Mouse (Mus musculus) frontal cortex, postnatal 10 days (tissue): ENCODE results near the gene Gpr3.

Source experiments
- DNase-seq, 2 experiments: peaks; one replicate each; pipeline ENCODE4 v3.0.0; 2022; ENCODE audit warnings: low spot score in 2 of 2, mixed read lengths in 1 of 2

Gene Gpr3

DNA sequence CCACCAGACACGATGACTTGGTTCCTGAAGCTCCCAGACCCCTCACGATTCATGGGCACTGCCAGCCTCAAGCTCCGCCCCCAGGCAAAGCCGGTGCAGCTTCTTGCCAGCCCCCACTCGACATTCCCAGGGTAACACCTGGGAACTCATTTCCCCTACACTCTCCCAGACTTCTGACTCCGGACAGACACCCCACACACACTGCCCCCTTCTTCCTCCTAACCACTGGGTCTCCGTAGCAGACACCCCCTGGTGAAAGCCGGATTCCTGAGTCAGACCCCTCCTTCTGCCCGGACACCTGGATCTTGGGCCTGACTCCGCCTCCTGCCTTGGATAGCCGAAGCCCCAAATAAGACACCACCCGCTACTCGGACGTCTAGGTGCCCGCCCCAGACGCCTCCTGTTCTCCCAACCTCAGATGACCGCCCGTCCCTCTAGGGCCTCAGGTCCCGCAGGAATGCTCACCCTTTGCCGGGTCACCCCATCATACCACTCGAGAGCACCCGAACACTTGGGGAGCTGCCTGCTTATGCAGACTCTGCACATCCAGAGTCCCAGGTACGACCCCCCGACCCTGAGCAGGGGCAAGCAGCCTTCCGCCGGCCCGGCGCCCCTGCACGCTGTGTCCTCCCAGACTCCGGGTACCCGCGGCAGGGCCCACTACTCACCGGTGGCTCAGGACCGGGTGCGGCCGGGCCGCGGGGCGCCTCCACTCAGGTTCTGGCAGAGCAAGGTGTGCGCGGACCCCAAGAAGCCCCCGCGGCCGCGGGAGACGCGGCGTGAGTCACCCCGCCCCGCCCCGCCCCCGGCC is at the start of gene Gpr3, which contains the start of gene Cd164l2:
Gpr3 (minus strand) TSS at position 786 of the 811 bp plus-strand sequence.
Cd164l2 (plus strand) TSS at position 381 of the 811 bp plus-strand sequence.
- DNase-seq: no peak

DNA sequence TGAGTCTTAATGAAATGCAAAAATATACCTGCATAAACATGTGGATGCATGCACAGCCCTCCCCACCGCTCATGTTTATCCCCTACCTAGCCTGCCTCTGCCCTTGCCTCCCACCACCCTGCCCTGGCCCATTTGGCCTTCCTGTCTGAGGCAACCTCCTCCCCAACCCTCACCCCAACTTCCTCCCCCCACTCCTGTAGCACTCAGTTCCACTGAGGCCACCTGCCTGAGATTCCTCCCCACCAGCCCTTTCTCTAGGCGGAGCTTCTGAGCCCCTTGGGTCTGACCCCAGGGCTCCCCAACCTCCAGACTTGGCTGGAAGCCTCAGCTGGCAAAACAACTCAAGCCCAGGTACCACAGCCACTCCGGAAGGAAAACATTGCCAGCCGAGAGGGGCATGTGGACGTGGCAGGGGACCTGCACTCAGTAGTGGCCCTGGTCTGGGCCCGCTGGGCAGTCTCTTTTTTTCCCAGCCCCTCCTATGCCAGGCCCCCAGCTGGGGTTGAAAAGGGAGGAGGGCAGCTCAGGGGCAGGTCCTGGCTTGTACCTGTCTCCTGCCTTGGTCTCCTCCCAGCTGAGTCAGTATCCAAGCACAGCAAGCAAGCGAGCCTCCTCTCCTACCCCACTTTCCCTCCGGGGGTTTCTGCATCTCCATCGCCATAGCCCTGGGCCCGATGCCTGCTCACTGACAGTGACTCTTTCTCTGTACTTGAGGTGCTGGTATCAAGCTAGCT is 49.5 kb upstream of the Gpr3 start:
- DNase-seq: no peak

DNA sequence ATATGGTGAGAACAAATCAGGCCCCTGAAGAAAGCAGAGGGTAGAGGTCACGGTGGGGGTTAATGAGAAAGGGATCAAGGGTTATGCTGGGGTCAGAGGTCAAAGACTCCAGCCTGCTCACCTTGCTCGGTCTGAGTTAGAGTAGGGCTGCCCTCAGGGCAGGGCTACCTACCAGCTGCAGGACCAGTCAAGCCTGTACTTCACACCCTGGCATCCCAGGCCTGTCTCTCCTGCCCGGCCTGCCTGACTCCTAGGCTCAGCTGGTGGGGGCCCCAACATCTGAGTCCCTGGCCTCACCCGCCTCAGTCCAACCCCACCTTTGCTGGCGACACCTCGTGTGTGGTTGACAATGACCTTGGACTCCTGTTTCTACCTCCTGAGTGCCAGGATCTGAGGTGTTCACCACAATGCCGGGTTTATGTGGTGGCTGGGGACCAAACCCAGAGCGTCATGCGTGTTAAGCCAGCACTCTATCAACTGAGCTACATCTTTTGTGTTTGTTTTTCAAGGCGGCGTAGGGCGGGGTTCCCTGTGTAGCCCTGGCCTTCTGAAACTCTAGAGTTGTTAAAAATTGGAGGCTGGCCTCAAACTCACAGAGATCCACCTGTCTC is 45.6 kb upstream of the Gpr3 start:
- DNase-seq: no peak

DNA sequence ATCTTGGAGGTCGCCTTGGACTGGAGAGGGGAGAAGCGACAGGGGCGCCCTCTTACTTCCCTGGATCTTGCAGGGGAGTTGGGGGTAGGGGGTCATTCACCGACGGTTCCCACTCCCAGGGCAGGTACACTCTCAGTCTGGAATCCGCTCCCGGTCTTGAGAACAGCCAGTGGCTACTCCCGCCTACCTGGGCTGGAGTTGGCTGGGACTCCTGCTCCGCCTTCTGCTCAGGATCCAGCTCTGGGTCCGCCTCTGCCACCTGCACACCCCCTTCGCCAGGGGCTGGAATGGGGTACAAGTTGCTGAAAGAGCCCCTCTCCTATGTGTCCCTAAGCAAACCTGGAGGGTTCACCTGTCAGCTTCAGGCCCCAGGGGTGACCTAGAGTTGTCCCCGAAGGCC is 44.9 kb upstream of the Gpr3 start:
- no peak for DNase-seq

DNA sequence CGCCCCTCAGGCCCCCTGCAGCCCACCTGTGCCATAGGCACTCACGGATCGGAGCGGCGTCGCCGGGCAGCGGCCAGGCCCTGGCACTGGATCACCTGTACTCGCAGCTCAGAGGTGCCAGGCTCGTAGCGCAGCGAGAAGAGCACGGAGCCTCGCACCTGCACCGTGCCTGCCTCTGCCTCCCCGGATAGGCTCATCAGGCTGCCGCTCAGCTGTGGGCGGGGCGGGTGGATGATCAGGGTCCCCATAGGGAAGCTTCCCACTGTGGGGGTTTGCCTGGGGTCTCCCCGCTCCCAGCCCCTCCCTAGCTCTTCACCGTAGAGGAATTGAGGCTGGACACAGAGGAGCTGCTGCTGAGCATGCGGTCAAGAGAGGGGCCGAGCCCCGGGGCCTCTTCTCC is 44.5 kb upstream of the Gpr3 start:
- no peak for DNase-seq

DNA sequence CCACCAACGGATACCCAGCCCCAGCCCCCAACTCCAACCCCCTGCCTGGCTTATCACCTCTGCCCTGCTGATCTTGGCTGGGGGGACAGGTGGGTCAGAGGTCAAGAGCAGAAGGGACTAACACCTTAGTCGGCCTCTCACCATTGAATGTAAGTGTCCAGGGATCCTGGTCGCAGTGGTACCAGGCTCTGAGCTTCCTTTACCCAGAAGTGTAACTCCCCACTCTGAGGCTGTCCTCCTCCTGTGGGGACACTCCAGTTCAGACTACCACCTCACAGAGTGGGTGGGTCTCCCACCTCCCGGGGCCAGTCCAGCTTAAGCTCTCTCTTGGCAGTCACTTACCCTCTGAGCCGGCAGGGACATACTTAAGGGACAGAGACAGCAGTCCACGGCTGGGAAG is 43.1 kb upstream of the Gpr3 start:
- DNase-seq: no peak

DNA sequence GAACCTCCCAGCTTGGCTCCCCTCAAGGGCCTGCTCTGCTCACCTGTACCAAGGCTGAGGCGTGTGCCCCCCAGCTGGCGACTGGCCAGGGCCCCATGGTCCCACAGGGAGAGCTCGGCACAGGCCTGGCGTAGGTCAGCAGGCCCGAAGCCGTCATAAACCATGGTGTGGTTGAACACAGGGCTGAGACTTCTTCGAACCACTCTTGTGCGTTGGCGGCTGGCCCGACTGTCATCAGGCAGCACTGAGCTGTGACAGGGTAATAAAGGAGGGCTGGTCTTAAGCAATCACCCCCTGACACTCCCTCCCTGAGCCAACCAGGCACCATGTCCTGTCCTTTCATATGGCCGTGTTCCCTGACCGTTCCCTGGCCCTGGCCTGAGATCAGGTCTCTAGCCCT is 41.1 kb upstream of the Gpr3 start:
- DNase-seq: no peak

DNA sequence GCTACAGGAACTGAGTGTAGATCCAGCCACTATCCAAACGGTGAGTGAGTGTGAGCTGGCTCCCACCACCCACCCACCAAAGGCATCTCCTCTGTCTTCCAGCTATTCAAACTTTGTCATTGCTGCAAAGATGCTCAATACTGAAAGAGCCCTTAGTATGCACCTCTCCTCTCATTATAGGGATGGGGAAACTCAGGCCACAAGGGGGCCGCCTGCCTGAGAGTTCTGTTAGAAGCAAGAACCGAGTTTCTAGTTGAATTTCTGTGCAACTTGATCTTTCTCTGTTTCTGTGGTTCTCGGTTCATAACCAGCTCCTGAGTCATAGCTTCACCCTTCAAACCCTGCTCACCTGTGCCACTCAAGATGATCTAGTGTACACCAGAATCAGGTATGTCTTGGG is 39.8 kb upstream of the Gpr3 start:
- no peak for DNase-seq

DNA sequence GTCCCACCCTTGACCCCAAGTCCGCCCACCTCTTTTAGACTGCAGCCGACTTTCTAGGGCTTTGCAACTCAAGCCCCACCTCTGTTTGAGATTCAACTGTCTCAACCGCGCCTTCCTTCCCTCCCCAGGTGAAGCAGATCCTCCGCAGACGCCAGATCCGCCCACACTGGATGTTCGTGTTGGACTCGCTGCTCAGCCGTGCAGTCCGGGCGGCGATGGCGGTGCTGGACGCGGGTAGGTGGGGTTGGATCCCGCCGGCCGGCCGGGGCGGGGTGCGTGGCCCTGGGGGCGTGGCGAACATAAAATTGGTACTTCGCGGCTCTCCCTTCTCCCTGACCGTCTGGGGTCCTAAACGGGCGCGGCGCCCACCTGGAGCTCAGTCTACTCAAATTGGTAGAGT is 38.9 kb upstream of the Gpr3 start:
- no peak for DNase-seq

DNA sequence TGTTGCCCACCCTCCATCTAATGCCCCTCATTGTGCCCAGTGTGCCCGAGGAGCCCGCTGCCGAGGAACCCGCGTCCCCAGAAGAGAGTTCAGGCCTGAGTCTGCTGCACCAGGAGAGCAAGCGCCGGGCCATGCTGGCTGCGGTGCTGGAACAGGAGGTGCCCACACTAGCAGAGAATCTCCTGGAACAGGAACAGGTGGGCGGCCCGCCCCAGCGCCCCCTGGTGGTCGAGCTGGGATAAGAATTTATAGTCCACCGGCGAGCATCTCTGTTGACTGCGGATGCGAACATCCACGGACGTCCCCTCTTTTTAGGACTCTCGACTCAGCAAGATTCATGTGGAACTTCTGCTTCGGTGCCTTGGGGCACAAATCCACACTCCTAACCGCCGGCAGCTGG is 38.3 kb upstream of the Gpr3 start:
- peak; percentile 61 to 67 for DNase-seq

DNA sequence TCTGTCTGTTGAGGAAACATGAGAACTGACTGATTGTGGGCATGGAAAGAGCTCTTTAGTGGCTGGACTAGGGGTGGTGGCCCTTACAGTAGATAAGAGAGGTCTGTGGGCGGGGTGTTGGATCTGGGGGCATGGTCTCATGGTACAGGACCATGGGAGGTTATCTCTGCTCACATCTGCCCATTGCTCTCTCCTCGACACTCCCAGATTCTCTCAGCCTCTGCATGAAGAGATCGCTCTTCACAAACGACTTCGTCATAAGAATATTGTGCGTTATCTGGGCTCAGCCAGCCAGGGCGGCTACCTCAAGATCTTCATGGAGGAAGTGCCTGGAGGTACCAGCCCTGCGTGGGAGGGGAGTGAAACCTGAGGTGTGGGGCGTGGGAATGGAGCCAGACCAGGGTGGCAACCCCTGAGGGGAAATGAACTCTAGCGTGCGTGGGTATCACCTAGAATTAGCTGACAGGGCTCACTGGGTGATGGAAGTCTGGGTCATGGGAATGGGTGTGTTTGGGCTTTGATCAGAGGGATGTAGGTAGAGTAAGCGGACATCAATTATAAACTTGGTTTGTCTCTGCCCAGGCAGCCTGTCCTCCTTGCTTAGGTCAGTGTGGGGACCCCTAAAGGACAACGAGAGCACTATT is 35.6 kb upstream of the Gpr3 start:
- no peak for DNase-seq

DNA sequence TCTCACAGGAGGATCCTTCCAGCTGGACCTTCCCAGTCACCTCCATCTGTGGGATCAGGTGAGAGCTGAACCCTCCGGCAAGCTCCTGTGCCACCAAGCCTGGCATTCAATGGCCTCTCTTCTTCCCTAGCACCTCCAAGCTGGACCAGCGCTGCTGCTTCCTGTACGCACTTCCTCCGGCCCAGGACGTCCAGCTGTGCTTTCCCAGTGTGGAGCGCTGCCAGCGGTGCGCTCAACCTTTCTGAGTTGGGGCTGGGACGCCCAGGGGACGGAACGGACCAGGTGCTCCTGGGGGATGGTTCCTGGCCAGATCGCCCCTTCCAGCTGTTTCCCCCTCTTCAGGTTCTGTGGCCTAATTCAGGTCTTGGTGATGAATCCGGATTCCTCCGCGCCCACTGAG is 34.7 kb upstream of the Gpr3 start:
- DNase-seq: no peak

DNA sequence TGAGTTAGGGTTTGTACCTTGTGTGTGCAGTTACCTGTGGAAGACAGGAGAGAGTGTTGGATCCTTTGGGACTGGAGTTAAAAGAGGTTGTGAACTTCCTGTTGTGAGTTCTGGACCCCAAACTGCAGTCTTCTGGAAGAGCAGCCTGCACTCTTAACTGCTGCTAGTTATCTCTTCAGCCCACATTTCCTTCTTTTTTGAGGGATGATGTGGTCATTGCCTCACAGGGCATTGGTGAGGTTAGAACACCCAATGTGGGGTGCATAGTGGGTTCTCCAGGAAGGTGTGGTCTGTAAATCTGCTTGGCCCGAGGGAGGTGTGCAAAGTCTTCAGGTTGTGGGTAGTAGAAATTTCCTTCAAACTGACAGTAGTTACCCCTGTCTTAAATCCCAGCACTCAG is 32.0 kb upstream of the Gpr3 start:
- DNase-seq: no peak

DNA sequence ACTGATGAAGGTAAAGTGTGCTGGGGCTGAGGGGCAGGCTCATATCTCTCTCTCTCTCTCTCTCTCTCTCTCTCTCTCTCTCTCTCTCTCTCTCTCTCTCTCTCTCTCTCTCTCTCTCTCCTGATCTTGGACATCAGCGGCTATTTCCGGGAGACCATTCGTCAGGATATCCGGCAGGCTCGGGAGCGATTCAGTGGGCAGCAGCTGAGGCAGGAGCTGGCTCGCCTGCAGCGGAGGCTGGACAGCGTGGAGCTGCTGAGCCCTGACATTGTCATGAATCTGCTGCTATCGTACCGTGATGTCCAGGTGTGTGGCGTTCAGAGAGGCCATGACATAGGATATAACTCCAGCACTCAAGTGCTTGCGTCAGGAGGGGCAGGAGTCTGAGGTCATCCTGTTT is 31.2 kb upstream of the Gpr3 start:
- no peak for DNase-seq

DNA sequence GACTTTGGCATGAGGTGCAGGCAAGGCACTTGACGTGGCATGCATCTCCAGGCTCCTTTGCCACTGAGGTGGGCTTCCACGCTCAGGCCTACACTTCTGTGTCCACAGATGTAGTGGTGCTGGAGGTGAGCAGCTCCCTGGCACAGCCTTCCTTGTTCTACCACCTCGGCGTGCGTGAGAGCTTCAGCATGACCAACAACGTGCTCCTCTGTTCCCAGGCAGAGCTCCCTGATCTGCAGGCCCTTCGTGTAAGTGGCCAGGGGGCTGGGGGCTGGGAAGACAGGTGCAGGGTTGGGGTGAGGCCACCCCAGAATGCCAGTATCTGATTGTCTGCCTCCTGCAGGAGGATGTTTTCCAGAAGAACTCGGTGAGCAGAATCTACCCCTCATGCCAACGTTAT is 30.4 kb upstream of the Gpr3 start:
- no peak for DNase-seq

DNA sequence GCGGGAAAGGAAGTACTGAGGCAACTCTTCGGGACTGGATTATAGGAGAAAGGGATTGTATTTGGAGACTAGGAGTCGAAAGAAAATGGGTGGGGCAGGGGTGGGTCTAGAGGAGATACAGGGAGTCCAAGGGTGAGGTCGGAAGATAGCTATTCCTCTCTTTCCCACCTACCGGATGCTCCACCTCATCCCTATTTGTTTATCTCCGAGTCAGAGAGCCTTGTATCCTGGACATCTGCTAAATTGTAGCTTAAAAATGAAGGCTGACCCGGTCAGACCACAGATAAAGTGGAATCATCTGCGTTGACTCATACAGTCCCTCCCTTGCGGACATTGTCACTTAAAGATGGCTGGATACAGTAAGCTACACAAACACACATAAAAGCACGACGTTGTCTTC is 29.6 kb upstream of the Gpr3 start:
- DNase-seq: no peak

DNA sequence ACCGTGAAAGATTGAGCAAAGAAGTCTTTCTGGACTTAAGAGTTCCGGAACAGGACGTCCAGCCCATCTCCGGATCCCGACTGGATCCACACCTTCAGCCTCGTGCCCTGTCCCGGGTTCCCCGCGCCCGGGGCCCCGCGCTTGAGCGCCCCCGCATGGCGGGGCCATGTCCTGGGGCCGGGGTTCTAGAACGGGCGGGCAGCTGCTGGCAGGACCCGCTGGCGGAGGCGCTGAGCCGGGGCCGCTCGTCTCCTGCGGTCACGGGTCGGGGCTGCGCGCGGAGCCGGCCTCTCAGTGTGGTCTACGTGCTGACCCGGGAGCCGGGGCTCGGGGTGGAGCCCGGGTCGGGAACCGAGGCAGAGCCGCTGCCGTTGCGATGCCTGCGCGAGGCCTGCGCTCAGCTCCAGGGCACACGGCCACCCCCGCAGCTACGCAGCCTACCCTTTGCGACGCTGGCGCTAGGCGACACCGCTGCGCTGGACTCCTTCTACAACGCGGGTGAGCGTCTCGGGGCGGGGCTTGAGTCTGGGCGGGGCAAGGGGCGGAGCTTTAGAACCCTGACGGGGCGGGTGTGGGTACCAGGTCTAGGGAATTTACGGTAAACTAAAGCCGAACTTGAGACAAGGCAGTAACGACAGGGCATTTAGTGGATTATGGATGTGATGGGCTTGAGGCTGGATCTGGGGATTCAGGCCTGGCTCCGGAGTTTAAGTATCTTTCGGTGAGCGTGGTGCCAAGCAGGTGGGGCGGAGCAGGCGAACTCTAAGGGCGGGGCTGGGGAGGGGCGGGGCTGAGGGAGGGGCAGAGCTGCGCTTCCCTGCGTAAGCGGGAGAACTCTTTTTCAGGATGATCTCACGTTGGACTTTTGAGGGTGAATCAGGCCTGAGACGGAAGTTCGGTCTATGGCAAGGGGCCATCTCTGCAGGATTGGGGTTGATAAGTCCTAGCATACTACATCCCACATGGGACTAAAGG is 28.9 kb upstream of the Gpr3 start:
- peak; percentile 70 to 82 for DNase-seq

DNA sequence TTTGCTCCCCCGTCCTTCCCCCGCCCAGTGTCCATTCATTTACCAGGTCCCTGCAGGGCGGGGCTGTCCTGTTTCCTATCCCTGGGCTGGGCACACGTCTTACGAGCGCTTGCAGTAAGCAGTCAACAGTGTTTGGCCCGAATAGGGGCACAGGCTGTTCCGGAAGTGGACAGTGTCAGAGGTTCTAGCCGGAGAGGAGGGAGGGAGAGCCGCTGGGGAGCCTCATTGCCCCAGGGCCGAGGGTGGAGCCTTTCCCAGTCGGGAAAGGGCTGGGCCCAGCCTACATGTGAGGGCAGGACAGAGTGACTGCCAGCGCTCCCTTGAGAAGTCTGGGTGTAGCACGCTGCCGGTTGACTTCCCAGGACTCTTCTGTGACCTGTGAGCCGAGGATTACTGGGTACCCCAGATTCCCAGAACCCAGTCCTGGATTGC is 28.2 kb upstream of the Gpr3 start, which contains the start of gene Map3k6:
Map3k6 (plus strand) TSS at position 329 of the 432 bp plus-strand sequence.
- no peak for DNase-seq

DNA sequence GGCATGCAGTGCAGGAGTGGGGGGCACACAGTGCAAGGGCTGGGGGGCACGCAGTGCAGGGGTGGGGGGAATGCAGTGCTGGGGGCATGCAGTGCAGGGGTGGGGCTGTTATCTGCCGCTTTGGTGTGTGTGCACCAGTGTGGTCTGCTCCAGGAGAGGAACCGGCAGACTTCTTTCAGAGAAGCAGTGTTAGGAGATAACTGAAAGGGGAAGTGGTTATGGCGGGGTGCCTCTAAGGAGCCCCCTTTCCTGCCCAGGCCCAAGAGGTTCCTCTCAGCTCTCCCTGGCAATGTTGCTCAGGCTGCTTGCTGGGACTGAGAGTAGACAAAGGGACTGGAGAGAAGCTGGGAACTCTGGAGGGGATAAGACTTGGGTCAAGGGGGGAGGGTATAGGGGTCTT is 25.6 kb upstream of the Gpr3 start:
- DNase-seq: no peak

DNA sequence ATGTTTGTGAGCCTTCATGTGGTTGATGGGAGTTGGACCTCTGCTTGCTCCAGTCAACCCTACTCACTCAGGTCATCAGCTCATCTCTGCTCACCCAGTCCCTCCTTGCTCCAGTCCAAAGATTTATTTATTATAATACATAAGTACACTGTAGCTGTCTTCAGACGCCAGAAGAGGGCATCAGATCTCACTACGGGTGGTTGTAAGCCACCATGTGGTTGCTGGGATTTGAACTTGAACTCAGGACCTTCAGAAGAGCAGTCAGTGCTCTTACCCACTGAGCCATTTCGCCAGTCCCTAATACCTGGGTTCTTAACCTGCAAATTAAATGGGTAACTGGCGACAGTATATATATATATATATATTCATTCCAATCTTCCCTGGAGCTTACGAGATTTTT is 23.1 kb upstream of the Gpr3 start:
- DNase-seq: no peak

DNA sequence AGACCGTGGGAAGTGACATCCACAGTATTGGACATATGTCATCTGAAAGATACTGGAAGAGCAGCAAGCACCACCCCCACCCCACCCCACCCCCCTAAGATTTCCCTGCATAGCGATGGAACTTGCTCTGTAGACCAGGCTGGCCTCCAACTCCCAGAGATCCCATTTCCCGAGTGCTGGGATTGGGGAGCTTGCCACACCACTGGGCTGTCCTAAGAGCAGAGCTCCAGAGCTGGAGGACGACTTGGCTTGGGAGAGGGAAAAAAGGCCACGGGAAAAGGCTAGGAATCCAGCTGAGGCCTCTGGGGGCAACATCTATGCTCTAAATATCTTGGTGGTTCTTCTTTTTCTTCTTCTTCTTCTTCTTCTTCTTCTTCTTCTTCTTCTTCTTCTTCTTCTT is 22.4 kb upstream of the Gpr3 start:
- DNase-seq: no peak
